Mouse (Mus musculus) kidney, adult 2 months (tissue): ENCODE measurements around the gene Zfp420.

Experiments used
- CTCF ChIP-seq: fragments of 200-500 bp; conservative IDR thresholded peaks from 2 replicates; pipeline ENCODE4 v1.5.1; 2011; ENCODE audit warnings: low read depth, mild to moderate bottlenecking, control low read depth, low read length, moderate library complexity, mixed read lengths; ENCODE audit not compliant: insufficient read depth, insufficient read length
- POLR2A ChIP-seq: fragments of 200-500 bp; IDR thresholded peaks from one replicate; pipeline ENCODE4 v1.6.1; 2011; ENCODE audit warnings: low read depth, low read length, control low read depth

DNA sequence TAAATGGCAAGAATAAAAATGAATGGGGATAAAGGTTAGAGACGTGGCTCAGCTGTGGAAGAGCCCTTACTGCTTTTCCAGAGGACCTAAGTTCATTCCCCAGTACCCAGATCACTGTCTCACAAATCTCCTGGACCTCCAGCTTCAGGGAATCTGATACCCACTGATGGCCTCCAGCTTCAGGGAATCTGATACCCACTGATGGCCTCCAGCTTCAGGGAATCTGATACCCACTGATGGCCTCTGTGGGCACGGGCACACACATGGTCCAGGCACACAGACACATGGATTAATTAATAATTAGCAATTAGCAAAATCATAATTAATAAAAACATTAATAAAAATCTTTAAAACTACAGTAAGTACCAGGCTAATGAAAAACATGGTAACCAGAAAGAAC, 63.0 kb downstream of the Zfp420 start:
- no peak for TF ChIP-seq POLR2A
- TF ChIP-seq CTCF, result no peak
